Mouse (Mus musculus) cerebellum, adult 9-10 months (tissue): ENCODE measurements around the gene Mon1b.

Experiments used
- DNase-seq: peaks from one replicate; pipeline ENCODE4 v3.0.0; 2022

Gene Mon1b

DNA sequence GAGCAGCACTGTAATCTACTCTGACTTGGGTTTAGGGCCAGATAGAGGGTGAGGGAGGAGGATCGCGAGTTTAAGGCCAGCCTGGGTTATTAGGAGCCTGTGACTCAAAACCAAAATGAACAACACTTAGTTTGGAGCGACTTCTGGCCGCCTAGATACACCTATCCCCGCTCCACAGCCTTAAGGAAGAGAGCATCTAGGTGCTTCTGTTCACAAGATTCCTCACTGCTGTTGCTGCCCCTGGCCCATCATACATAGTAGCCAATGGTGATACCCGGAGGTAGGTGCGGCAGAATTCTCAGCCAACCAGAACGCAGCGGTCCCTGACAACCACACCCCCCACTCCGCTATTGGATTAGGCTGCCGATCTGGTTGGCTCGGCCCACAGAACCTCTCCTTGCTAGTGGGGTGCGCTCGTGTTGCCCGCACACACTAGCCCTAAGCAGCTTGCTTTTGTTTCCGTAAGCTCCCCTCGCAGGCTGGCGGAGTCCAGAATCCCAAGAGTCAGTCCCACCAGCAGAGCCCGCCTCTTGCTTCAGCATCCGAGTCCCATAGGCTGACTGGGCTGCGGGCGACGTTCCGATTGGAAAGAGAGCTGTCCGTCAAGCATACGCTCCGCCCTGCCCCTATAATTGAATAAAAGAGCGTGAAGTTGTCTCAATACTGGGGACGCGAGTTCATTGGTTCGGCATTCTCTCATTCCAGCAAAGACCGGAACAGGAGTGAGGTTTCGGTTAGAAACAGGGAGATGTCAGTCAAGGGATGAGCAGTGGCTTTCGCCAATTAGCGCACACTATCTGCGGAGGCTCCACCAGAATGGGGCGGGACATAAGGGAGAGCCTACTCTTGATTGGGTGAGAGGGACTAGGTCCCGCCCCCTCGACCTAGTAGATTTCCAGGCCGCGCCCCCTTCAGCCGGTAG is at the start of gene Mon1b:
TSS of gene Mon1b (plus strand) at position 918 of the 922 bp plus-strand sequence.
- DNase-seq: peak; percentile 100

- DNase-seq: no peak
These were observed 37.0 kb upstream of the Mon1b start for GRCm38 (mm10) chr8:113598401-113598800.

- peak; percentile 81 for DNase-seq
These were observed 2.8 kb upstream of the Mon1b start for GRCm38 (mm10) chr8:113632634-113633033.

DNA sequence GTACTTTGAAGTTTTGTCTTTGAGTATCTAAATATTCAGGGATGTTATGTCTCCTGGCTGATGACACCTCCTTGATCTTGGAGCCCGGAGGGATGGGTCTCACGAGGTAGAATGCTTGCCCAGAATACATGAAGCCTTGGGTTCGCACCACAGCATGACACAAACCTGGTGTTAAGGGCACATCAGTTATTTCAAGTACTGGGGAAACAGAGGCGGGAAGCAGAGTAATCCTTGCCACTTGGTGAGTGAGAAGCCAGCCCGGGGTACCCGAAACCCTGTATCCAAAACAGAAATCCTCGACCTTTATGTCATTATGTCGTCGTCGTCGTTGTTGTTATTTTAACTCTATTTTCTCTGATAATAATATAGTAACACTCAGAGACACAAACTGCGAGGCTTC is 1.2 kb upstream of the Mon1b start:
- peak; percentile 46 for DNase-seq

- no peak for DNase-seq
These were observed 349 bp downstream of the Mon1b start for GRCm38 (mm10) chr8:113635592-113636279.

DNA sequence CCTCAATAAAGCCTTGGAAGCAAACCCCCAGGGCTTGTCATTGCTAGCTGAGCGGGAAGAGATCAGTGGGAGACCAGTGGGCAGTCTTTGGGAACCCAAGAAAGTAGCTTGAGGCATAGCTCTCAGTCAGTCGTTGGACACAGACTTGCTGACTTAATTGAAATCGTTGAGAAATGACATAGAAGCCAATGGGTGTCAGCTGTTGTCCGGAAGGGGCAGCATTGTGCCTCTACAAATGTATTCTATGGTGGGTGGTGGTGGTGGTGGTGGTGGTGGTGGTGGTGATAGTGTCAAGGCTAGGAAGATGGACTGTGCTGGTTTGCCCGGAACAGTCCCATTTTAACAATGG is 867 bp downstream of the Mon1b start:
- DNase-seq: no peak

- no peak for DNase-seq
These were observed 5.0 kb downstream of the Mon1b start for GRCm38 (mm10) chr8:113640357-113640756.

DNA sequence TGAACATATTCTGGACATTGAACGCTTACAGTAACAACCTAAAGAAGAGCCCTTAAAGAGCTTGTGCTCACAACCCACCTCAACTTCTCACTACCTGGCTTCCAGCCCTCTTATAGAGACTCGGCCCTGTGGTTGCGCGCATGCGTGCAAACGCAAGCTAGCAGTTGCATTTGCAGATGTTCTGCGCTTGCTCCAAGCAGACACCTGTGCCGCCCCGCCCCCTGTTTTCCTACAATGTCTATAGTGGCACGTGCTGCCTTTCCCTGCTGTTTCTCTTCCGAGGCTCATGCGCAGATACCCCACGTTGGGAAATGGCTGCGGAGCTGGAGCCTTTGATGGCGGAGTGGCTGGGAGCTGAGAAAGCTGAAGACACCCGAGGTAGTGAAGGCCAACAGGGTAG is 7.5 kb downstream of the Mon1b start, which contains the start of gene Syce1l:
TSS of gene Syce1l (plus strand) at position 288 of the 400 bp plus-strand sequence.
- no peak for DNase-seq

GRCm38 (mm10) chr8:113643479-113644210 is 8.3 kb downstream of the Mon1b start:
- no peak for DNase-seq

DNA sequence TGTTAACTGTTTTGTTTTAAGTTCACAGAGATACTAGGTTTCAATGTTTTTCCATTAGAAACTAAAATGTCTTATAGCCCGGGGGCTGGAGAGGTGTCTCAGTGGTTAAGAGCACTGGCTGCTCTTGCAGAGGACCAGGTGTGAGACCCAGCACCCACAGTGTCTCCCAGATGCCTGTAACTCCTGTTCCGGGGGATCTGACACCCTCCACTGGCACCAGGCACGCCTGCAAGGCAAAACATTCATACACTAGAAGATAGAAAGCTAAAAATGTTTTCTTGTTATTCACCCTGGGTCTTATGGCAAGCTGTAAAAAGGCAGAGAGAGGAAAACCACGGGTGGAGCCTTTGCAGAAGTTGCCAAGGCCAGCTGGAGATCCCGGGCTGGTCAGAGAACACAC is 9.8 kb downstream of the Mon1b start:
- DNase-seq: no peak

DNA sequence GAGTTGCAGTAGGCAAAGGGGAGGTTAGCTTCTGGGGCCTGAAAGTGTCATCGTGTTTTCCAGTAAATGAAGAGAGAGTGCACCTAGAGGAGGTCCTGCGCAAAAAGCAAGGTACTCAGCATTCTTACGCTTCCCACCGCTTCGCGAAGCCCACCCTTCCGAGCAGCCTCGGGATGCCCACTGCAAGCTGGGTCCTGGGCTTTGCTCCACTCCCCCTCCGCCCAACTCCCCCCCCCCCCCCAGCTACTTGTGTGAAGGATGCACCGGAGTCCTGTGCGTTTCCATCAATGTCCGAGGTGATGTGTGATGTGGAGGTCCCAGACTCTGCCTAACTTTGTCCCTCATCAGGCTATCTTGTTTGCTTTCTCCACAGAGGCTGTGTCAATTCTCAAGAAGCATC is 17.1 kb downstream of the Mon1b start:
- no peak for DNase-seq

DNA sequence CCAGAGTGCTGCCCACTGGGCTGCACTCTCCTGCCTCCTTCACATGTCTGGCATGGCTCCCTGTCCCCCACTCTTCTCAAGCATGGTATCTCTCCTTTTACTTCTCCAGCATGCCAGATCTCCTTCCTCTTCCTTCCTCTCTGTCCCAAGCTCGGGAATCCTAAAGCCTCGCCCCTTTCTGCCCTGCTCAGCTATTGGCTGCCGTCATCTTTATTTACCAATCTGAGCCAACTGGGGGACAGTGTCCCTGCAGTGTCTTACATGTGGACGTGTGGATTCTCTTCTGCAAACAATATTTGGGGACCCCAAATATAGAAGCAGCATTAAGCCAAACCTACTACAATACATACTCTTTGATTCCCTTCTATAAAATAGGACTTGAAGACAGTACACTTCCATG is 17.8 kb downstream of the Mon1b start:
- DNase-seq: no peak

DNA sequence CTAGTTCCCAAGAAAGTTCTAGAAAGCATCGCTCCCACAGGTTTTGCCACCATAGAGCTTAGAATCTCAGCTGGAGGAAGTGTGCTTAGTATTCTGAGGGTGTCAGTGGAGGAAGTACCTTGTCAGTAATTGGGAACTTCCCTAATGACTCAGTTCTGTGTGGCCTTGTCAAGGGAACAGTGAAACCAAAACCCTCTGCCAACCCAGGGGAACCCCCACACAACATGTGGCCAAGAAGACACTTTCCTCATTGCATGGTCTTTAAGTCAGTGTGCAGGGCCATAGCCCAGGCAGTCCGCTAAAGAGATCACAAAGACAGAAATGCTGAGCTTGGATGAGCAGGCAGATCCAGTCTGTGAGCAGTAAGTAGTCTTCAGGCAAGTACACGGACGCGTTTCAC is 20.8 kb downstream of the Mon1b start:
- DNase-seq: no peak

- DNase-seq: no peak
These were observed 21.4 kb downstream of the Mon1b start for GRCm38 (mm10) chr8:113656681-113657298.

DNA sequence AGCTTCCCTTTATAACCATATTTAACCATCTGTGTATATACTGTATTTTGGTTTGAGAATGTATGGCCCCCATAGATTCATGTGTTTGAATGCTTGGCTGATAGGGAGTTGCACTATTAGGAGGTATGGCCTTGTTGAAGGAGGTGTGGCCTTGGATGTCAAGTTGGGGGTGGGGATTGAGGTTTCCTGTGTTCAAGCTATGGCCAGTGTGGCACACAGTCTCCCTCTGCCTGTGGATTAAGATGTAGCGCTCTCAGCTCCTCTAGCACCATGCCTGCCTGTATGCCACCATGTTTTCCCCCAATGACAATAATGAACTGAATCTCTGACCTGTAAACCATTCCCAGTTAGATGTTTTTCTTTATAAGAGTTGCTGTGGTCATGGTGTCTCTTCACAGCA is 24.7 kb downstream of the Mon1b start:
- no peak for DNase-seq

DNA sequence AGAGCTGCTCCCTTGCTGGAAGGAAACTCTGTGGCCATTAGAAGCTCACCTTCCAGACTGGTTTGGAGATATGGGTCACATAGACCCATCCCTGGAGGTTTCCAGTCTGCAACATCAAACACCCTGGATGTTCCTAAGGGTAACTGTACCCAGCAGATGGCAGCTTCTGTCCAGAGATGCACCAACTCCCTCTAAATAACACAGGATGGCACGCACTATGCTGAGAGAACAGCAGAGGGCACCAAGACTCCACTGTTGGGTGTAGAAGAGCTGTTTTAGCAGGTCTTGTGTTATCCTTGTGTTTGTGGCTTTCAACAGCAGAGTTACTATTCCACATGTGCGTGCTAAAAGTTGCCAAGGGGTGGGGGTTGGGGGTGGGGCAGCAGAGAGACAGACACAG is 29.2 kb downstream of the Mon1b start:
- DNase-seq: peak; percentile 84

DNA sequence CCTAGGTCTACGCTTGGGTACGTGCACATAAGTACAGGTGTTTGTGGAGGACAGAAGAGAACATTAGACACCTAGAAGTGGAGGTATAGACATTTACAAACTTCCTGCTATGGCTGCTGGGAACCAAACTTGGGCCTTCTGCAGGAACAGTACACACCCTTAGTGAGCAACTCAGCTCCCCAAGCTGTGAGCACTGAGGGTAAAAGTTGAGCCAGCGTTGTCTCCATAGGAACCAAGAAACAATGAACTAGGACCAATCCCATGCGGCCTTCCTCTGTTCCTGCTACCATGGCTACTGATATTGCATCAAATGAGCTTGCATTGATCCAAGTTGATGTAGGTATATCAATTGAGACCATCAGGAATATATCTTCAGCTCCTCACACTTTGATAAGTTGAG is 29.6 kb downstream of the Mon1b start:
- no peak for DNase-seq

DNA sequence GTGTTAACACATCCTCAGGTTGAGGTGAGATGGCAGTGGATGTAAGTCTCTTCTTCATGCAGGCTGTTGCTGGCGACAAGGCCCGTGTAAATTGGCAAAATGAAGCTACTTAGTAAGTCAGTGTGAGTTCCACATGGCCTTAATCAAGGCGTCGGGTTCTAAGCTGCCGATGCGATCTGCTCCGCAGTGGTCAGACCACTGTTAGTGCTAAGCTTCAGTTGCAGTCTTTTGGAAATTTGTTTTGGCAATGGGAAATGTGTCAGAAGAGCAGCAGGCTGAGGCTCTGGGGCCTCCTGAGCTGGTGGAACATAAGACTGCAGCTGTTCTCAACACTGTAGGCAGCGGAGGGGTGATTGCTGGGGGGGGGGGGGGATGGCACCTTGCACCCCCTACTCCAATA is 30.6 kb downstream of the Mon1b start:
- no peak for DNase-seq

DNA sequence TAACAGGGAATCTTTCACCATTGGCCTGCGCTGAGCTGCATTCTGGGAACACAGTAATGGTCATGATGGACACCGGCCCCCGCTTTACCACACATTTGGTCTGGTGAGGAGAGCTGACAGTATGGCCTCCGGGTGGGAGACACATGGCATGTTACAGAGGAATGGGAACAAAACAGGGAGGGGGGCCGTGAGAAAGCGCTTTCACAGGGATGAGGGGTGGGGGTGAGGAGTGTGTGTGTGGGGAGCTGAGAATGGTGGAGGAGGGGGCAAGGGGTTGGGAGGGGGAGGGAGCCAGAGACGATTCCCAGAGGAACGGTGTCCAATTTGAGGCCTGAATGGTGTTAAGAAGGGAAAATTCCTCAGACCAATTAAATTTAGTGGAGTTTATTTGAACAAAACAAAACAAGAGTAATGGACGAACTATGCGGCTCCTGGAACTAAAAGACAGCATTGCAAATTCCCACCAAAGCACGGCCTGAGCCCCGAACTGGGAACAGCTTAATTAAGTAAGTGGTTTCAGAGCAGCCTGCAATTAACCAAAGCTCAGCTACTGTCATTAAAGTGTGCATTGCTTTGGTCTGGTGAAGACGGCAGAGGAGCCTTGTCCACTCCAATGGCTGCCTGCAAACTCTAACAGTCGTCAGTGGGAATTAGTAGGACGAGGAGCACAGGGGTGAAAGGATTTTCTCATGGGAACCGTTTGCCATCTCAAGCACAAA is 31.5 kb downstream of the Mon1b start:
- no peak for DNase-seq

DNA sequence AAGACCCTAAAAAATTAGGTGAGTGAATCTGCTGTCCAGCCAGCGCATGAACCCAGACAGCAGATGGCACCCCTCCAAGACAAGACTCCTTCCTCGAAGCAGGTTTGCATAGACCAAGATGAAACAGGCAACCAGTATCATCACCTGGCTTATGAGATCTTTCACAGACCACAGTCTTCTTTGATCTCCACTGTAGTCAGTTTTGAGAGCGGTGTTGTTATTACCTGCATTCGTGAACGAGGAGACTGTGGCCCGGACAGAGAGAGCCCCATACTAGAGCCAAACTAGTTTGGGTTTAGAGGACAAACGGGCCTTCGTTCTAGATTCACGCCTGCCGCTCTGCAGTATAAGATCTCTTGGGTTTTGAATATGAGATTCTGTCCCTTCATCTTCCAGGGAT is 34.5 kb downstream of the Mon1b start:
- no peak for DNase-seq

GRCm38 (mm10) chr8:113672599-113673255 is 37.3 kb downstream of the Mon1b start:
- DNase-seq: peak; percentile 10

GRCm38 (mm10) chr8:113673300-113673699 is 37.9 kb downstream of the Mon1b start:
- no peak for DNase-seq
